Mouse (Mus musculus): ENCODE data around the gene Cbr1. TPM values are rescaled to one million over a fixed set of nuclear protein-coding genes. Genes with fewer than 3 reads are reported as not detected.

Gene Cbr1
- polyA plus RNA-seq, 1 experiment from 2014 or later = 152 TPM

DNA sequence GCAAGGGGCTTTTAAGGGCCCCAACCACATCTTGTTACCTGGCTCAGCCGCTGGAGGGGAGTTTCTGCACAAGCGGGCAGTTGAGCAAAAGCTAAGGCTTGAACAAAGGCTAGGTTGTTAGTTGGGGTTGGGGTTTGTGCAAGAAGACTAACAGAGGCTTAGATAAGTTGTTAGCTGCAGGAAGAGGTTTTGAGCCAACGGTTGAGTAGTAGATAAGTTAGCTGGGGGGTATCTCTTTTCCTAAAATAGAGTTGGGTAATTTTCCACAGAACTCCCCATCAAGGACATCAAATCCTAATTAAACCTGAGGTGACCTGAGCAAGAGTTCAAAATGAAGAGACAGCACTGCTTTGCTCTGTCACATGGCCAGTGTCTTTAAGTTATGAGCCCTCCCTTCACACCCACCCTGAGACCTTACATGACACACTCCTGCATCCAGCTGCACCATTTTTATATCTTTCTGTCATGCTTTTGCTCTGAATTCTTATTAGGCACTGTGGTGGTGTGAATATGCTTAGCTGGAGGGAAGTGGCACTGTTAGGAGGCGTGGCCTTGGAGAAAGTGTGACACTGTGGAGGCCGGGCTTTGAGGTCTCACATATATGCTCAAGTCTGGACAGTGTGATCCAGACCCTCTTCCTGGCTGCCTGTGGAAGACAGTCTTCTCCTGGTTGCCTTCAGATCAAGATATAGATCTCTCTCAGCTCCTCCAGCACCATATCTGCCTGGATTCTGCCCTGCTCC lies 43.0 kb downstream of the Cbr1 start:
- H3K27ac ChIP-seq (ENCODE audit: low read depth, low read length) = no peak overlapping the region
- 88% methylated on average over 5 of the region's 5 CpGs for WGBS
- ATAC-seq = no peak
- H3K9ac ChIP-seq (ENCODE audit: low read depth, low read length) = no peak overlapping the region
- H3K4me1 ChIP-seq (ENCODE audit: control insufficient read depth, insufficient read depth, low read depth, low read length) = no peaks in the 10 kb centered on the region
- H3K36me3 ChIP-seq (ENCODE audit: control insufficient read depth, insufficient read depth, low read length) = no peaks in the 10 kb centered on the region
- H3K4me3 ChIP-seq (ENCODE audit: low read length) = no peak overlapping the region
- H3K9me3 ChIP-seq (ENCODE audit: control insufficient read depth, low read length) = no peaks in the 10 kb centered on the region
- no peak overlapping the region for H3K4me2 ChIP-seq (ENCODE audit: low read length)
- H3K27me3 ChIP-seq (replicated peaks; ENCODE audit: control insufficient read depth, insufficient read depth, low read length) = no peaks in the 10 kb centered on the region

Other genes starting within 250 kb of the Cbr1 start
- 15.8 and 17.1 TPM in 2 replicates for gene Setd4, start 1.8 kb upstream of the Cbr1 start, polyA plus RNA-seq (2015; fragmentation: Nextera tagmentation; extraction: Ambion mirVana)
- gene Gm5678, start 22.2 kb downstream of the Cbr1 start, polyA plus RNA-seq (2015; fragmentation: Nextera tagmentation; extraction: Ambion mirVana) = not detected in 2 replicates
- gene Cbr3, start 77.4 kb downstream of the Cbr1 start, polyA plus RNA-seq (2015; fragmentation: Nextera tagmentation; extraction: Ambion mirVana) = 2.6 and 4.1 TPM in 2 replicates
- gene Dop1b, start 106.1 kb downstream of the Cbr1 start, polyA plus RNA-seq (2015; fragmentation: Nextera tagmentation; extraction: Ambion mirVana) = 36.9 and 45.2 TPM in 2 replicates
- 28.7 and 29.8 TPM in 2 replicates for gene Morc3, start 226.3 kb downstream of the Cbr1 start, polyA plus RNA-seq (2015; fragmentation: Nextera tagmentation; extraction: Ambion mirVana)

Measured in hindbrain, embryonic 16.5 days (tissue).